ENCODE assay signal across 25 mouse cellular contexts in genomic region chr6:33761557-33761956, GRCm38 (mm10).
A peak's percentile ranks its signal among the peaks of the same experiment; 100 is the strongest.
DNase-seq lines count a peak whose midpoint lies in the region; ATAC-seq and TF ChIP-seq lines count a peak whose summit lies in the region.
"Had no signal": no experiment of that assay in that cellular context is flagged by ENCODE, and none has a peak within 500 bp of the region (broad histone marks: within the 10 kb centered on the region; RNA-seq: fewer than 3 reads in every experiment).

No protein-coding gene starts in this region.

- no peak for TF ChIP-seq CTCF in forebrain, postnatal 0 days (IDR thresholded peaks at IDR 0.05; ENCODE audit: low read depth)
- no peak for TF ChIP-seq CTCF in liver, postnatal 0 days (IDR thresholded peaks at IDR 0.05; ENCODE audit: low read depth)

- peak; percentile 44 for DNase-seq in forebrain, postnatal 0 days
- no peak for DNase-seq in forebrain, embryonic 11.5 days (ENCODE audit: low spot score)
- peak; percentile 92 for DNase-seq in brain, adult 2 months (ENCODE audit: low read depth, low spot score)
- peak; percentile 54 for DNase-seq in cerebellum, adult 11-12 months
- DNase-seq in cerebellum, postnatal 10 days, result peak; percentile 32 to 36
- DNase-seq in liver, postnatal 0 days, result no peak
- no peak for DNase-seq in adrenal gland, postnatal 4 days (ENCODE audit: low spot score in 2 of 2)
- no peak for DNase-seq in kidney, postnatal 4 days
- DNase-seq: adrenal gland, postnatal 14 days; heart, adult 2 months; heart, postnatal 4 days; kidney, adult 9 months; kidney, postnatal 10 days; lung, postnatal 36 days had no signal

- no peak overlapping the region for H3K27ac ChIP-seq in forebrain, postnatal 0 days (ENCODE audit: low read depth, low read length)
- H3K27ac ChIP-seq in forebrain, embryonic 11.5 days (ENCODE audit: low read depth, low read length), result no peak overlapping the region
- no peak overlapping the region for H3K27ac ChIP-seq in liver, postnatal 0 days (ENCODE audit: low read depth)
- H3K27ac ChIP-seq: embryonic facial prominence, embryonic 10.5 days; embryonic facial prominence, embryonic 15.5 days; forebrain, embryonic 15.5 days; heart, adult 2 months; hindbrain, embryonic 13.5 days; limb, embryonic 13.5 days; midbrain, embryonic 12.5 days; neural tube, embryonic 12.5 days had no signal

- no peaks in the 10 kb centered on the region for H3K27me3 ChIP-seq in forebrain, postnatal 0 days (ENCODE audit: insufficient read depth, low read length)
- H3K27me3 ChIP-seq in forebrain, embryonic 11.5 days (ENCODE audit: control insufficient read depth, insufficient read depth, low read length), result no peaks in the 10 kb centered on the region
- H3K27me3 ChIP-seq in liver, postnatal 0 days (ENCODE audit: insufficient read depth, low read length), result no peaks in the 10 kb centered on the region
- H3K27me3 ChIP-seq: embryonic facial prominence, embryonic 15.5 days; forebrain, embryonic 15.5 days; heart, embryonic 12.5 days; hindbrain, embryonic 13.5 days; limb, embryonic 13.5 days; midbrain, embryonic 12.5 days; neural tube, embryonic 12.5 days had no signal

- TF ChIP-seq EP300 in liver, postnatal 0 days (IDR thresholded peaks at IDR 0.05; ENCODE audit: low read depth), result no peak

- H3K4me1 ChIP-seq in forebrain, postnatal 0 days (ENCODE audit: insufficient read depth), result no peaks in the 10 kb centered on the region
- H3K4me1 ChIP-seq in forebrain, embryonic 11.5 days (replicated peaks; ENCODE audit: control insufficient read depth, insufficient read depth, low read length), result no peaks in the 10 kb centered on the region
- H3K4me1 ChIP-seq in liver, postnatal 0 days (ENCODE audit: insufficient read depth), result no peaks in the 10 kb centered on the region
- H3K4me1 ChIP-seq: embryonic facial prominence, embryonic 10.5 days; embryonic facial prominence, embryonic 15.5 days; forebrain, embryonic 15.5 days; limb, embryonic 13.5 days; midbrain, embryonic 12.5 days had no signal

- no peak overlapping the region for H3K9ac ChIP-seq in forebrain, postnatal 0 days
- no peak overlapping the region for H3K9ac ChIP-seq in forebrain, embryonic 11.5 days (ENCODE audit: low read length)
- no peak overlapping the region for H3K9ac ChIP-seq in liver, postnatal 0 days (replicated peaks)
- H3K9ac ChIP-seq: embryonic facial prominence, embryonic 15.5 days; forebrain, embryonic 15.5 days; heart, embryonic 12.5 days; hindbrain, embryonic 13.5 days; limb, embryonic 13.5 days; midbrain, embryonic 12.5 days; neural tube, embryonic 12.5 days had no signal

- no peak for ATAC-seq in forebrain, postnatal 0 days
- no peak for ATAC-seq in forebrain, embryonic 11.5 days (replicated peaks; ENCODE audit: low FRiP score)
- no peak for ATAC-seq in liver, postnatal 0 days
- ATAC-seq: forebrain, embryonic 15.5 days; intestine, embryonic 16.5 days had no signal

- H3K9me3 ChIP-seq in forebrain, postnatal 0 days (ENCODE audit: low read length), result no peaks in the 10 kb centered on the region
- H3K9me3 ChIP-seq in forebrain, embryonic 11.5 days (ENCODE audit: control insufficient read depth, low read length), result no peaks in the 10 kb centered on the region
- H3K9me3 ChIP-seq in liver, postnatal 0 days (ENCODE audit: low read length), result no peaks in the 10 kb centered on the region
- H3K9me3 ChIP-seq: embryonic facial prominence, embryonic 10.5 days; embryonic facial prominence, embryonic 15.5 days; forebrain, embryonic 15.5 days; heart, embryonic 12.5 days; hindbrain, embryonic 13.5 days; limb, embryonic 13.5 days; midbrain, embryonic 12.5 days; neural tube, embryonic 12.5 days had no signal

- H3K4me3 ChIP-seq in forebrain, postnatal 0 days (ENCODE audit: low read depth, low read length), result no peak overlapping the region
- no peak overlapping the region for H3K4me3 ChIP-seq in forebrain, embryonic 11.5 days (ENCODE audit: low read depth, low read length)
- H3K4me3 ChIP-seq in liver, postnatal 0 days (ENCODE audit: low read depth, low read length), result no peak overlapping the region
- H3K4me3 ChIP-seq: embryonic facial prominence, embryonic 10.5 days; embryonic facial prominence, embryonic 15.5 days; forebrain, embryonic 15.5 days; heart, adult 2 months; heart, embryonic 12.5 days; hindbrain, embryonic 13.5 days; limb, embryonic 13.5 days; midbrain, embryonic 12.5 days; myocyte; neural tube, embryonic 12.5 days had no signal

- no peaks in the 10 kb centered on the region for H3K36me3 ChIP-seq in forebrain, postnatal 0 days (ENCODE audit: insufficient read depth)
- H3K36me3 ChIP-seq in forebrain, embryonic 11.5 days (ENCODE audit: control insufficient read depth, insufficient read depth, low read length), result no peaks in the 10 kb centered on the region
- no peaks in the 10 kb centered on the region for H3K36me3 ChIP-seq in liver, postnatal 0 days (replicated peaks; ENCODE audit: insufficient read depth, low read length)
- H3K36me3 ChIP-seq: embryonic facial prominence, embryonic 10.5 days; embryonic facial prominence, embryonic 15.5 days; forebrain, embryonic 15.5 days; hindbrain, embryonic 13.5 days; limb, embryonic 13.5 days; midbrain, embryonic 12.5 days; neural tube, embryonic 12.5 days had no signal

- H3K4me2 ChIP-seq in forebrain, postnatal 0 days (ENCODE audit: low read depth), result no peak overlapping the region
- H3K4me2 ChIP-seq in forebrain, embryonic 11.5 days (ENCODE audit: low read depth, low read length, severe bottlenecking), result no peak overlapping the region
- no peak overlapping the region for H3K4me2 ChIP-seq in liver, postnatal 0 days (ENCODE audit: low read depth, low read length)
- H3K4me2 ChIP-seq: embryonic facial prominence, embryonic 15.5 days; forebrain, embryonic 15.5 days; heart, embryonic 12.5 days; hindbrain, embryonic 13.5 days; limb, embryonic 13.5 days; liver, embryonic 11.5 days; midbrain, embryonic 12.5 days; neural tube, embryonic 12.5 days had no signal

Comparison
In these comparisons a context has a peak if more than half of its experiments do, and no peak if none do; other contexts are left out.
1. DNase-seq: peak in forebrain, postnatal 0 days (single experiment), brain, adult 2 months (single experiment), cerebellum, adult 11-12 months (single experiment) and cerebellum, postnatal 10 days (2 of 2); none in forebrain, embryonic 11.5 days (single experiment), liver, postnatal 0 days (single experiment), adrenal gland, postnatal 4 days (0 of 2) and kidney, postnatal 4 days (0 of 2).